Mouse (Mus musculus) lung, postnatal 0 days (tissue): ENCODE measurements at regions not wholly inside any gene's neighbourhood (a gene's known extent, or its start where the extent isn't known, plus 50 kb on each side); places are given as distances from the start of the nearest gene placed in this dataset.
A peak's percentile ranks its signal among the peaks of the same experiment; 100 is the strongest.

Experiments
- ATAC-seq: fragments of 200-750 bp; cut with Nextera tagmentation; 2 replicates; pipeline ENCODE4 v1.8.0; 2017; ENCODE audit warnings: moderate library complexity
- DNase-seq: peaks from one replicate; pipeline ENCODE4 v3.0.0-alpha.2; 2016; ENCODE audit warnings: low spot score
- H3K27ac ChIP-seq: fragments of 300-500 bp; sonication (generic); 2 replicates; pipeline ENCODE4 v1.5.1; 2014; ENCODE audit warnings: antibody characterized with exemption, mild to moderate bottlenecking, low read length, mixed read lengths
- H3K27me3 ChIP-seq: fragments of 300-500 bp; sonication (generic); replicated peaks from 2 replicates; pipeline ENCODE4 v1.6.1; 2014; ENCODE audit warnings: low read length, mixed read lengths; ENCODE audit not compliant: insufficient read depth
- H3K36me3 ChIP-seq: fragments of 300-500 bp; sonication (generic); 2 replicates; pipeline ENCODE4 v1.6.1; 2014; ENCODE audit warnings: low read length, mixed read lengths; ENCODE audit not compliant: insufficient read depth
- H3K4me1 ChIP-seq: fragments of 300-500 bp; sonication (generic); 2 replicates; pipeline ENCODE4 v1.6.1; 2014; ENCODE audit warnings: antibody characterized with exemption, low read depth, low read length, mixed read lengths; ENCODE audit not compliant: insufficient read depth
- H3K4me2 ChIP-seq: fragments of 300-500 bp; sonication (generic); replicated peaks from 2 replicates; pipeline ENCODE4 v1.6.1; 2014; ENCODE audit warnings: low read depth, mild to moderate bottlenecking, low read length, moderate library complexity, mixed read lengths
- H3K4me3 ChIP-seq: fragments of 300-500 bp; sonication (generic); 2 replicates; pipeline ENCODE4 v1.5.1; 2014; ENCODE audit warnings: low read depth, low read length
- H3K9ac ChIP-seq: fragments of 300-500 bp; sonication (generic); replicated peaks from 2 replicates; pipeline ENCODE4 v1.6.1; 2014; ENCODE audit warnings: low read depth, mild to moderate bottlenecking
- H3K9me3 ChIP-seq: fragments of 300-500 bp; sonication (generic); 2 replicates; pipeline ENCODE4 v1.6.1; 2016; ENCODE audit warnings: low read length, mixed read lengths
- CTCF ChIP-seq: IDR thresholded peaks from 2 replicates; pipeline ENCODE4 v1.5.1; 2016; ENCODE audit warnings: antibody characterized with exemption, mild to moderate bottlenecking
- EP300 ChIP-seq: IDR thresholded peaks from 2 replicates; pipeline ENCODE4 v1.6.1; 2016; ENCODE audit warnings: antibody characterized with exemption, mild to moderate bottlenecking, control low read depth
- WGBS: fragments of 180-500 bp; shearing (Covaris S2); extraction: QIAGEN DNeasy Blood & Tissue Kit; methylation state at CpG from one replicate; pipeline ENCODE4 v1.1.7; 2014; 5-methylcytosine and 5-hydroxymethylcytosine counted together

DNA sequence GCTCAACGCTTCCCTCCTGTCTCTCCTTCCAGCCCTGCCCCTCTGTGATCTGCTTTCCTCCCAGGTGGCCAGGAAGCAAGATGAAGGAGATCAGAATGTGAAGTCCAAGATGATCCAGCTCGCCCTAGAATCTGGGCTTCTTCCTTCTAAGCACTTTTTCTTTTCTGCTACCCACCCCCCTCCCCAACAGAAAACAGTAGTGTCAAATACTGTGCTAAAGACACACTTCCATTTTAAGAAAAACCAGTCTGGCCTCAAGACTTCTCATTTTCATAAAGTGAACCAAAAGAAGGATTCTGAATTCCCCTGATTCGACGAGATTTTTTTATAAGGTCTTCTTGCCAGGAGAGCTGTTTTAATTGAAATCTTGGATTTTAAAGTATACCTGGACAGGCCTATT, 219.8 kb downstream of the Fam43a start:
- TF ChIP-seq CTCF (no peak), EP300 (no peak)
- WGBS, result 69% methylated on average over 4 of the region's 4 CpGs
- Histone ChIP-seq H3K4me3 (no peak overlapping the region), H3K9me3 (no peaks in the 10 kb centered on the region), H3K27ac (no peak overlapping the region), H3K27me3 (no peaks in the 10 kb centered on the region), H3K4me2 (no peak overlapping the region), H3K9ac (no peak overlapping the region), H3K36me3 (no peaks in the 10 kb centered on the region), H3K4me1 (peaks cover 12% of the 10 kb centered on the region)
- no peak for ATAC-seq
- no peak for DNase-seq

DNA sequence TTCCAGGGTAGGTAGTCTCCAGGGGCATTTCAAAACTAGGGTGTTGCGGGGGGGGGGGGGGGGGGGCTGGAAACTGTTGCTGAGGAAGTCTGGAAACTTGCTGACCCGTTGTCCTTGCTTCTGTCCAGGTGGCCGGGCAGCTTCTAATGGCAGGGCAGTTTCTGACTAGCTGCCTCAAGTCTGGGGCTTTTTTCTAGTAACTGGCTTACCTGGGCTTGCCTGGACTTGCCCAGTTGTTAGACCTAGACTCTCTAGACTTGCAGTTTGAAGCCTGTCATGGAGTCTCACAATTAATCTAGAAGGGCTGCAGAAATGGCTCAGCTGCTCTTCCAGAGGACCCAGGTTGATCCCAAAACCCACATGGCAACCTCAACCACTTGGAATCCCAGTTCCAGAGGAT, 220.7 kb downstream of the Fam43a start:
- H3K27ac ChIP-seq, result no peak overlapping the region
- TF ChIP-seq EP300 (no peak), CTCF (no peak)
- whole genome bisulfite sequencing, result 84% methylated on average over 2 of the region's 3 CpGs

DNA sequence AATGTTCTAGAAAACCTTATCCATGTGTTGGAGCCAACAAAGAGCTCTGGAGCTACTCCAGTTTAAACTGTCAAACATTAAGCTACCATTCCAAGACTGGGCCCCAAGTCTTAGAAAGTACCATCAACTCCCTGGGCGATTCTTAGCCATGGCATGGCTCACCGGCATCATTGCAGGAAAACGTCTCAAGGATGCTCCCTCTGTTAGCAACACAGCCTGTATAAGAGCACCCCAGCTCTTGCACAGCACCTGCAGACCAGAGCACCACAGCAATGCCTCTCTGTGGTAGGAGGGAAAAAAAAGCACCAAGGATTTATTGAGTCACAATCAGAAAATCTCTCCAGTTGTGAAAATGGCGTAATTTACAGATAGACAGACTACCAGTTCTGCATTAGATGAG, 221.2 kb downstream of the Fam43a start:
- no peak for ATAC-seq
- no peak overlapping the region for H3K4me3 ChIP-seq

More for the DNA sequence above, 220.7 kb downstream of the Fam43a start:
- H3K4me2 ChIP-seq, result no peak overlapping the region
- H3K9me3 ChIP-seq, result no peaks in the 10 kb centered on the region
- no peak overlapping the region for H3K4me3 ChIP-seq
- no peak for DNase-seq
- no peaks in the 10 kb centered on the region for H3K36me3 ChIP-seq
- no peaks in the 10 kb centered on the region for H3K27me3 ChIP-seq
- no peak for ATAC-seq
- H3K4me1 ChIP-seq, result peaks cover 12% of the 10 kb centered on the region
- no peak overlapping the region for H3K9ac ChIP-seq

DNA sequence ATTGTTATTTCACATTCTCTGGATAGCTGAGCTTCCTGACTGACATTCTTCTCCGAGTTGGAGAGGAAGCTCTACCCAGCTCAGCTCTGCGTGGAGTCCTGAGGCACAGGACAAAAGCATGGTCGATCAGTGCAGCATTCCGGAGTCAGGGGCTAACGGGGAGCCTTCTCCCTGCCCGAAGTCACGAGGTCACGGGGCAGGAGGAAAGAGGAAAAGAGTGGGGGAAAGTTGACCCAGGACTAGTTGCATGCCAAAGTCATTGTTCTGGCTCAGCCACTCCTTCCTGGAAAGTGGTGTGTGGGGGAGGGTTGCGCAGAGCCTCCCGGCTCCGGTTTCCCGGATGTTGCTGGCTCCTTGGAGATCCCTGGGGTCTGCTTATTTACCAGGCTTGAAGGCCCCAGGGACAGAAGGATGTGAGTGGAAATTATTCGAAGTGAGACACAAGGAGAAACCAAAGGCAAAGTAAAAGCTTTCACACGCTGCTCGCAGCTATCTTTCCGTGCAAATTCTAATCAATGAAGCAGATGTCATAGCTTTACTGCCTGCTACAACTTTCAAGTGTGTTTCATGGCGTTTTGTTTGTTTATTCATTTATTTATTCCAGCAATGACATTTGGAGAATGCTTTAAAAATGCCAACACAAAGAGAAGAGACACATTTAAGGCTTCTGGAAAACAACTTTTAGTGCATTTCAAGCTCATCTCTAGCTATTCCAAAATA, 221.8 kb downstream of the Fam43a start:
- TF ChIP-seq EP300 (peak; percentile 53; the same call in 1 of the 2 replicates), CTCF (no peak)
- peaks cover 14% of the 10 kb centered on the region for H3K4me1 ChIP-seq
- peak; percentile 87 for DNase-seq
- H3K27ac ChIP-seq, result peak overlapping the region; percentile 60
- H3K9ac ChIP-seq, result no peak overlapping the region
- H3K9me3 ChIP-seq, result no peaks in the 10 kb centered on the region
- WGBS, result 4% methylated on average over 17 of the region's 17 CpGs
- peak overlapping the region; percentile 54 for H3K4me2 ChIP-seq
- no peaks in the 10 kb centered on the region for H3K36me3 ChIP-seq
- peak overlapping the region; percentile 4; the same call in 1 of the 2 replicates for H3K4me3 ChIP-seq
- H3K27me3 ChIP-seq, result no peaks in the 10 kb centered on the region
- peak; percentile 87 for ATAC-seq

More for the DNA sequence above, 221.2 kb downstream of the Fam43a start:
- Histone ChIP-seq H3K27me3 (no peaks in the 10 kb centered on the region), H3K4me1 (peaks cover 12% of the 10 kb centered on the region), H3K27ac (no peak overlapping the region), H3K9me3 (no peaks in the 10 kb centered on the region), H3K36me3 (no peaks in the 10 kb centered on the region), H3K4me2 (no peak overlapping the region; the same call in 1 of the 2 replicates), H3K9ac (no peak overlapping the region)
- no peak for DNase-seq
- WGBS, result 59% methylated on average over 4 of the region's 4 CpGs
- TF ChIP-seq EP300 (no peak), CTCF (no peak)

DNA sequence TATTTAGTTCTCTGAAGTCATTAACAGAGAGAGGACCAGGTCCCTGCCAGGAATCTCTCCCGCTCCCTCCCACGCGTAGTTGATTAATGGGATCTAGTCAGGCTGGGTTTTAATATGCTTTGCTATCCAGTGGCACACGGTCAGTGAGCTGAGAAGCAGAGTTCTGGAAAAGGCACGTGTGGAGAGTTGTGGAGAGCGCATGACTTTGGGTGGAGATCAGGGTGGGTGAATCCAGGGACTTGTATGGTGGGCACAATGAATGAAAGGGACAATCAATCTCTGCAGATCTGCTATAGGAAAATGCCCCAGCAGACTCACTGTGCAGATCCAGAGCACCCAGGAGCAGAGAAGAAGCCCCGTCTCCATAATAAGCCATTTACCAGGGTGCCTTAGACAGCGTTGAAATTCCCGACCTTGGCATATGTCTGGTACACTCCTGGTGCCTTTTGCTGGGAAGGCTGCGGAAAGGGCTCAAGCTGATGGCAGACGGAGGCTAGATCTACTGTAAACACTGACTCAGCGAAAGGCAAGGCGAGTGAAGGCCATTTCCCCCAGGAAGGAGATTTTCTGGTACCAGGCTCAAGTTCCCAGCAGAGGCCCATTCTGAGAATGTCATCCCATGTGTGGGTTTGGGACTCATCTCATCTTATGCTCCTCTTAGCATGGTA, 222.5 kb downstream of the Fam43a start:
- peak; percentile 48; the same call in 1 of the 2 replicates for ATAC-seq
- 26% methylated on average over 13 of the region's 13 CpGs for WGBS
- no peak for TF ChIP-seq CTCF
- TF ChIP-seq EP300, result no peak

DNA sequence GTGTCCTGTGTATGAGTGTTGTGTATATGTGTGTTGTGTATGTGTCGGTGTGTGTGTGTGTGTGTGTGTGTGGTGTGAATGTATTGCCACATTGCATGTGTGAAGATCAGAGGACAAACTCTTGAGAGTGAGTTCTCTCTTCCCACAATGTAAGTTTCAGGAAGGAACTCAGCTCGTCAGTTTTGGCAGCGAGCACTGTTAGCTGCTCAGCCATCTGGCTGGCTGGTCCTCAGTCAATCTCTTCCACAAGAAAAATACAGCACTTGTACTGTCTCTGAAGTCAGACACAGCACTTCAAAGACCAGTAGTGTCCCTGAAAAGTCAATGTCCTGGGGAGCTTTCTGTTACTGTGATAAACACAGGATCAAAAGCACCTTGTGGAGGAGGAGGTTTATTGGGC, 226.6 kb downstream of the Fam43a start:
- 23% methylated on average over 3 of the region's 3 CpGs for WGBS
- no peaks in the 10 kb centered on the region for H3K27me3 ChIP-seq
- no peak overlapping the region for H3K27ac ChIP-seq
- no peak overlapping the region for H3K4me3 ChIP-seq
- no peak overlapping the region for H3K4me2 ChIP-seq
- TF ChIP-seq CTCF, result no peak
- TF ChIP-seq EP300, result no peak
- no peaks in the 10 kb centered on the region for H3K9me3 ChIP-seq
- H3K4me1 ChIP-seq, result peaks cover 15% of the 10 kb centered on the region
- ATAC-seq (peak; percentile 7; the same call in 1 of the 2 replicates), DNase-seq (peak; percentile 70)
- no peaks in the 10 kb centered on the region for H3K36me3 ChIP-seq
- H3K9ac ChIP-seq, result no peak overlapping the region

More for the DNA sequence above, 222.5 kb downstream of the Fam43a start:
- H3K9ac ChIP-seq, result no peak overlapping the region
- H3K9me3 ChIP-seq, result no peaks in the 10 kb centered on the region
- H3K4me2 ChIP-seq, result peak overlapping the region; percentile 54; the same call in 1 of the 2 replicates
- DNase-seq, result peak; percentile 34
- H3K27me3 ChIP-seq, result no peaks in the 10 kb centered on the region
- peak overlapping the region; percentile 60 for H3K27ac ChIP-seq
- H3K4me1 ChIP-seq, result peaks cover 16% of the 10 kb centered on the region
- H3K4me3 ChIP-seq, result no peak overlapping the region
- no peaks in the 10 kb centered on the region for H3K36me3 ChIP-seq
